Mouse (Mus musculus) urinary bladder, postnatal 14 days (tissue): Measurements from ENCODE around the gene Gtdc1.

Experiments
- DNase-seq: peaks from one replicate; pipeline ENCODE4 v3.0.0; 2021; ENCODE audit warnings: low spot score

The Gtdc1 gene

GRCm38 (mm10) chr2:44927482-44927811, at the start of gene Gtdc1:
Gtdc1 (minus strand) TSS chr2:44927657.
- no peak for DNase-seq

GRCm38 (mm10) chr2:44977051-44977450, 49.6 kb upstream of the Gtdc1 start:
- no peak for DNase-seq

- no peak for DNase-seq
Observed at GRCm38 (mm10) chr2:44976484-44976883, 49.0 kb upstream of the Gtdc1 start.

DNA sequence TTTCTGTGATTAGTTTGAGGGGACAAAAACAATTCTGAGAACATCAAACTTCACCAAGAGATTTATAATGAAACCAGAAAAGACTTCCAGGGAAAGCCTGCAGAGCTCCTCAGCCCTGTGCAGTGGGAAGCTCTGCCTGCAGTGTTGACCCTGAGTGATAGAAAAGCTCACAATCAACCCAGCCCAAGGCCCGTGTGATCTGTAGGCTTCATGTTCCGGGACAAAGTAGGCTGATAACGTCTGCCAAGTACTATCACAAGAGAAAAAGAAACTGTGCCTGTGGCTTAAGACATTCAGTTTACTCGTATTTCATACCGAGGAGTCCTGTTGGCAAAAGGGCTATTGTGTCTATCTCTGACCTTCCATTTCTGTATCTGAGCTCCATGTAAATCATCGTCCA, 46.4 kb upstream of the Gtdc1 start:
- DNase-seq: no peak

DNA sequence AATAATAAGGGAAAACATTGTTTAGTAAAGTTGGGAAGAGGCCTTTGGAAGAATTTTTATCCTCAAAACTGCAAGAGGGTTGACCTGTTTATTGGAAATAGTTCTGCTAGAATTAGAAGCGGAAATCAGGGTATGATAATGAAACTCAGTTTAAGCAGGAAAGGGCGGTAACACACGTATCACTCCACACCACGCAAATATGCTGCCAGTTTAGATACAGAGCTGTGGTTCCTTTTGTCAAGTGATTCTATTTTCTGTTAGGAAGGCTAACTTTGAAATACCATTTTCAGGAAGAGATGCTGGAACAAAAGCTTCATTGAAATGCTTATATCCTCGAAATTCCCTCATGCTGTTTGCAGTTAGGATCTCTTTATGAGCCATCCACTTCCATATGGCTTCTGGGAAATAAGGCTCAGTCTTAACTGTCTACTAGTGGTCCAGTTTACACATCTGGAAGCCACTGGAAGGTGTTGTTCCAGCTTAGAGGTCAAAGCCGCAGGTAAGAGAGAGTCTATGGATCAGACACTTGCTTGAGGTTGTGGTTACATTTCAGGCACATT, 42.7 kb upstream of the Gtdc1 start:
- DNase-seq: no peak

- no peak for DNase-seq
Observed at GRCm38 (mm10) chr2:44969640-44970039, 42.2 kb upstream of the Gtdc1 start.

- DNase-seq: no peak
Observed at GRCm38 (mm10) chr2:44969226-44969625, 41.8 kb upstream of the Gtdc1 start.

DNA sequence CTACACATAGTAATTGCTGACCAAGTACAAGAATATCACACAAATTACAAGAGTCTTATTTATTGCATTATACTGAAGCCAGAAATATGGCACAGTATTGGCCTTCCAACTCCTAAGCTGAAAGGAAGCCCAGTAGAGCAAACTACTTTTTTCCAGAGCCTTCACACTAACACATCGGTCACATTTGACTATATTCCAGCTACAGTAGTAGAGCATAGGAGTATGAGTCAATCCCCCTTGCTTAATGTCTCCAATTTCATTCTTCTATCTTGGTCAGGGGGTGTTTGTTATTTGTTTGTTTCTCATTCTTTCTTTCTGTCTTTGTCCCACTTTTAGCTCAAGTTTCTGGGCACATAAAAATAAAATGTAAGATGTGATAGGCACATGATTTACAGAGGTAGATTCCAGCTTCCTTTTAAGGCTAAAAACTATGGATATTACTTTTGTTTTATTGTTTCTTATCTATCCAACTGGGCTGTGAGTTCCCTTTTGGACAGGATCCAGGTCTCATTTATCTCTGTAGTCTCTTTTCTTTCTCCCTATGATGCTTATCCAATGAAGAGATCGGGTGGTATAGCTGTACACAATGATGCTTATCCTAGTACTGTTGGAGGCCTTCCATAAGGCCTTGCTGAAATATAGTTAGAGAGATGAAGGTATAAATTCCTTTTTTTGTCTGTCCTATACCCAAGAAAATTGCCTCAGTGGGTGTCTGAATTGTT, 38.5 kb upstream of the Gtdc1 start:
- DNase-seq: no peak

GRCm38 (mm10) chr2:44962620-44963019, 35.2 kb upstream of the Gtdc1 start:
- DNase-seq: no peak

- DNase-seq: no peak
Observed at GRCm38 (mm10) chr2:44961192-44961591, 33.7 kb upstream of the Gtdc1 start.

GRCm38 (mm10) chr2:44960561-44960960, 33.1 kb upstream of the Gtdc1 start:
- no peak for DNase-seq

DNA sequence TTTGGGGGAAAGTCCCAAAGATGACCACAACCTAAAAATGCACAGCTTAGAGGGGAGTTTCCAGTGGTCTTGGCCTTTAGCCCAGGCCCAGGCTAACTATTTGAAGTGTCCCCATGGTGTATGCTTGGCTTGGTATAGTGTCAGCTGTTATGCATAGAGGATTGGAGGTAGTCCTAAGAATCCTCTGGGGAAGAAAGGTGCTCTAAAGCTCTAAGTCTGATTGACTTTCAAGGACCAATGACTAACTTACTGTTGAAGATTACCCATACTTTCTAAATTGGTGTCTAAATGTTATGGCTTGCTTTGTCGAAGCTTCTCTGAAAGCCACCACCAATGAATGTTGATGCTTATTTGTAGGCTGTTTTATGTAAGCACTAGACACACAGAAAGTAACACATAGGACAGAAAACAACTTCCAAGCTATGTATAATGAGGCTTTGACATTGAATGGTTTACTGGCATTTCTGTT, 29.9 kb upstream of the Gtdc1 start:
- DNase-seq: no peak

DNA sequence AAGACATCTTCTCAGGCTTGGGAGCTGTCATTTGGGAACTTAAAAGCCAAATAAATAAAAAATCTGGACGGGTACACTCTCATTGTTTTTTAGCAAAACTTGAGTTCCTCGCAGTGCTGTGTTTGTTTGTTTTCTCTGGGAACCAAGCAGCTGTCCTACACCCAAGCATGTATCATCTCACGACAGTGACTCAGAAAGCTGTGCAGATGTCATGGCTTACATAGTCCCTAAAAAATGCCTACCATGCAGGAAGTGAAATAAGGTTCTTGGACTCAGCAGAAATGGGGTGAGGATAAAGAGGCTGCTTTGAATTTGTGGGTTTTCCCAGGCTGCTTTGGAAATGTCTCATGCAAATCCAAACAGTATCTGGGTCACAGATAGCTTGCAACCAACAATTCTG, 28.8 kb upstream of the Gtdc1 start:
- no peak for DNase-seq

DNA sequence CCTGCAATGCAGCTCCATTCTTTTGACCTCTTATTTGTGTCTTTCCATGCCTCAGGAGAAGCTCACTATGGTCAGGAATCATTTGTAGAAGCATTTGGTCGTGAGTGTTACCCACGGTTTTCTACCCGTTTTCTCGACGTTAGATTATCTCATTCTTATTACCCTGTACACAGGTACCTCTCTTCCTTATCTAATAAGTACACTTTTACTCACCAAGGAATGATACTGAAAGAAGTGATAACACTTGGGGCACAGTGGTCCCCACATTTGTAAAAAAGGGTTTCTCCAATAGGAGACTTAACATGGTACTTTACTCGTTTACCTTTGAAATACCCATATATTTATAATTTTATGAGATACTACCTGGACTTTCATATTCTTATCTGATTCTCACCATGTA, 28.0 kb upstream of the Gtdc1 start:
- DNase-seq: no peak

DNA sequence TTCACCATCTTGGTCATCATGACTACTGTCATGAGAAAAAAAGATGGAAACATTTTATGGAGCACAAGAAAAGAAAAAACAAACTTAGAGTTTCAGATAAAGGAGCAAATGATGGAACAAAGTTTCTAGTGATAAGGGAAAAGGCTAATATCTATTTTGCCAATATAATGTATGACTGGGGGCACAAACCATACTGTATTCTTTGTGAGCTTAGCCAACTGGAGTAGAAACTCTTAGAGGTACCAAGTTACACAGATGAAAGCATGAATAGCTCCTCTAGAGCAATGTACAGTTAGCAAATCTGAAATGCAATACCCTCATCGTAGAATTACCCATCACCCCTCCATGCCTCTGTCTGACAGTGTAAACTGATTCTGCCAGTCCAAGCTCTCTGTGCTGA, 26.7 kb upstream of the Gtdc1 start:
- DNase-seq: no peak

- no peak for DNase-seq
Observed at GRCm38 (mm10) chr2:44952830-44953422, 25.5 kb upstream of the Gtdc1 start.

GRCm38 (mm10) chr2:44951651-44952213, 24.3 kb upstream of the Gtdc1 start:
- DNase-seq: no peak

- DNase-seq: no peak
Observed at GRCm38 (mm10) chr2:44944689-44945088, 17.2 kb upstream of the Gtdc1 start.

- no peak for DNase-seq
Observed at GRCm38 (mm10) chr2:44930951-44931350, 3.5 kb upstream of the Gtdc1 start.

- peak; percentile 4 for DNase-seq
Observed at GRCm38 (mm10) chr2:44928631-44929030, 1.2 kb upstream of the Gtdc1 start.

DNA sequence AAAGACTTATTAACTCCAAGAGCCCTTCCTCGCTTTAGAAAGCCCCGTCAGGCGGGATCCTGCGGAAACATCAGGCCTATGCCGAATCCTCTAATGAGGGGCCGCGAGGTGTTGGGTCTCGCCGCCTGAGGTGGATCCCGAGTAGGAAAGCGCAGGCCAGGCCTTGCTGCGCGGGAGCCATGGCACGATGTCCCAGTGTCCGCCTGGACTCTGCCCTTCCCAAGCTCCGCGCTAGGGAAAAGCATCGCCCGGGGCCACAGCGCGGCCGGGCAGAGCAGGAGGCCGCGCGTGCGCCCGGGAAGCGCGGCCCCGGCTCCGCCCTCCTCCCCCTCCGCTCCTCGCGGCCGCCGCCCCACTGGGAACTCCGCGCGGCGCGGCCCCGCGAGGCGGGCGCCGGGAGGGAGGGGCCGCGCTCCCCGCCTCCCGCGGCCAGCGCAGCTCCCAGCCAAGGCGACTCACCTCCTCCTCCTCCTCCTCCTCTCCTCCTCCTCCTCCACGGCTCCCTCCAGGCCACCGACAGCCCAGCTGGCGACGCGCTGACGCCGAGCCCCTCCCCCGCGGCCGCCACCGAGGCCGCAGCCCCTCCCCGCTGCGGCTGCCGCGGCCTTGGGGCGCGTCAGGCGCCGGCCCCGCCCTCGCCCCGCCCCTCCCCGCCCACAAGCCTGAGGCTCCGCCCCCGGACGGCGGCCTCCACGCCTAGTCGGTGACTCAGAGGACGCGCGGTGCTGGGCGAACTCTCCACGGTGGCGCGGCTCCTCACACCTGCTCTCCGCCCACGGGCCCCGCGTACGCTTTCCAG, 575 bp downstream of the Gtdc1 start:
- peak; percentile 90 for DNase-seq

DNA sequence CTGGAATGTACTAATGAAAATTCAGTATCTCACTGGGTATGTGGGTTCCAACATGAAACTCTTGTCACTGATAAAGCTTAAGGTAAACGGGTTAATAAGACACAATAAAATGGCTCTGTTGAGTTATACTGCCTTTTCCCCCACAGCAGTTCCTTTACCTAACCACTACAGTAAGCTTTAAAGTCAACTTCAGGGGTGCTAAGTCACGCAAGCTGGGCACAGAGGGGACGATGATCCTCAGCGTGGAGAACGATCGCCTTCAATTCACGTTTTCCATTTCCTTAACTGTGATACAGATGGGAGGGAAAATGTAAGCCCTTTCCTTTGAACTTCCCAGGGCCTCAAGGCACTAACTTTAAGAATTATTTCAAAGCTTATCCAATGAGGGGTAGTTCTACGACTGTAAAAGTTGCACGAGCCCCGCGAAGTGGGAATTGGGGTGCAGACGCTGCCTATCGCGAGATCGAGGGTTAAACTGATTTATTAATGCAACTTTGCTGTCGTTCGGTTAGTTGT, 1.2 kb downstream of the Gtdc1 start:
- no peak for DNase-seq
